ENCODE assay signal across 27 mouse cellular contexts in genomic region chr17:37990453-37990961, GRCm38 (mm10). TPM values are rescaled to one million over a fixed set of nuclear protein-coding genes. Genes with fewer than 3 reads are reported as not detected.
DNase-seq lines count a peak whose midpoint lies in the region; ATAC-seq lines count a peak whose summit lies in the region.
"Had no signal": no experiment of that assay in that cellular context is flagged by ENCODE, and none has a peak within 500 bp of the region (broad histone marks: within the 10 kb centered on the region; RNA-seq: fewer than 3 reads in every experiment).

No protein-coding gene starts in this region.

- H3K9me3 ChIP-seq in heart, embryonic 10.5 days = no peaks in the 10 kb centered on the region
- H3K9me3 ChIP-seq: forebrain, embryonic 10.5 days; intestine, embryonic 15.5 days had no signal

- DNase-seq in heart, embryonic 10.5 days (ENCODE audit: low spot score) = peak; percentile 85
- no peak for DNase-seq in heart, postnatal 14 days
- peak; percentile 98 for DNase-seq in R1 (ENCODE audit: low read depth, low spot score)
- peak; percentile 1 for DNase-seq in mesoderm, embryonic 11.5 days (ENCODE audit: low read depth, low spot score)
- DNase-seq in adrenal gland, postnatal 4 days (ENCODE audit: low spot score in 2 of 2) = no peak
- DNase-seq in cerebellum, postnatal 25 days = no peak
- DNase-seq: adrenal gland, postnatal 36 days; cerebellum, adult 2 months; gastrocnemius, postnatal 14 days; kidney, postnatal 10 days; right cerebral cortex, postnatal 25 days; thymus, adult 2 months had no signal

- no peaks in the 10 kb centered on the region for H3K27me3 ChIP-seq in heart, embryonic 10.5 days (ENCODE audit: insufficient read depth, poor library complexity, severe bottlenecking)
- H3K27me3 ChIP-seq: intestine, embryonic 15.5 days; limb, embryonic 13.5 days had no signal

- 0 out of 2 replicates have a peak overlapping the region, but pooled peaks have one; percentile 22 for H3K27ac ChIP-seq in heart, embryonic 10.5 days
- H3K27ac ChIP-seq: forebrain, embryonic 10.5 days; intestine, embryonic 15.5 days; left cerebral cortex, adult 2 months; limb, embryonic 13.5 days had no signal

- 50% methylated on average over 3 of the region's 3 CpGs for WGBS in heart, embryonic 10.5 days

- ATAC-seq in erythroid progenitor cell, adult 5-6 weeks (replicated peaks; ENCODE audit: low FRiP score, poor library complexity, severe bottlenecking) = peak; percentile 82
- no peak for ATAC-seq in cerebellum, adult (ENCODE audit: insufficient number of reproducible peaks, low FRiP score, low TSS enrichment)
- ATAC-seq: intestine, embryonic 15.5 days; lung, postnatal 0 days had no signal

- no peaks in the 10 kb centered on the region for H3K4me1 ChIP-seq in heart, embryonic 10.5 days
- H3K4me1 ChIP-seq: forebrain, embryonic 10.5 days; intestine, embryonic 15.5 days; limb, embryonic 13.5 days had no signal

- intact Hi-C loops in heart, postnatal 14 days (cut with DNase I) = no loop called here

- no peaks in the 10 kb centered on the region for H3K36me3 ChIP-seq in heart, embryonic 10.5 days
- H3K36me3 ChIP-seq: forebrain, embryonic 10.5 days; intestine, embryonic 15.5 days; limb, embryonic 13.5 days had no signal

- H3K4me3 ChIP-seq in heart, embryonic 10.5 days = no peak overlapping the region
- H3K4me3 ChIP-seq: forebrain, embryonic 10.5 days; intestine, embryonic 15.5 days; left cerebral cortex, adult 2 months; limb, embryonic 13.5 days had no signal

RNA-seq across cellular contexts. Expression of gene Olfr761, which starts 37.6 kb away (rescaled TPM):
- polyA plus RNA-seq in heart, embryonic 10.5 days (2016; fragmentation: Nextera tagmentation; extraction: Ambion mirVana) = not detected in 2 replicates
- not detected for total RNA-seq in heart, postnatal 14 days (2021)
- not detected in 2 replicates for total RNA-seq in erythroid progenitor cell, adult 5-6 weeks (2015; ENCODE audit: low replicate concordance)
- not detected in 2 replicates for total RNA-seq in erythroid progenitor cell, adult 5-6 weeks (2017; ENCODE audit: low replicate concordance)
- not detected for total RNA-seq in adrenal gland, postnatal 4 days (2021)
- total RNA-seq: adrenal gland, postnatal 36 days; gastrocnemius, postnatal 14 days; layer of hippocampus, adult 8-10 months; left cerebral cortex, adult 2 months; megakaryocyte, adult 5-6 weeks; midbrain, postnatal 0 days had no signal
- polyA plus RNA-seq: cerebellum, adult 2 months; embryonic facial prominence, embryonic 11.5 days; forebrain, embryonic 10.5 days; frontal cortex, adult 2 months; heart, embryonic 14.5 days; hindbrain, embryonic 11.5 days; intestine, embryonic 15.5 days; limb, embryonic 13.5 days; lung, postnatal 0 days; midbrain, postnatal 0 days; neural tube, embryonic 11.5 days; thymus, adult 2 months had no signal

Comparison
In these comparisons a context has a peak if more than half of its experiments do, and no peak if none do; other contexts are left out.
1. DNase-seq: peak in heart, embryonic 10.5 days (single experiment), R1 (single experiment) and mesoderm, embryonic 11.5 days (single experiment); none in heart, postnatal 14 days (0 of 2), adrenal gland, postnatal 4 days (0 of 2) and cerebellum, postnatal 25 days (0 of 2).